Mouse (Mus musculus): ENCODE data around the gene Aatf.

GRCm38 (mm10) chr11:84412201-84412934 is 101.0 kb downstream of the Aatf start:
- TF ChIP-seq CTCF (IDR thresholded peaks at IDR 0.05; ENCODE audit: control insufficient read depth, insufficient read depth, insufficient replicate concordance, low read depth, low read length) (no peak), POLR2A (IDR thresholded peaks at IDR 0.05; ENCODE audit: control insufficient read depth, low read depth, low read length) (no peak)
